Mouse (Mus musculus): ENCODE measurements around the gene Syt6.
A peak's percentile ranks its signal among the peaks of the same experiment; 100 is the strongest.

The Syt6 gene

GRCm38 (mm10) chr3:103575156-103575892 lies at the start of gene Syt6:
Syt6 (plus strand) TSS chr3:103575231.
- no peak for DNase-seq (ENCODE audit: low spot score in 2 of 2)

DNA sequence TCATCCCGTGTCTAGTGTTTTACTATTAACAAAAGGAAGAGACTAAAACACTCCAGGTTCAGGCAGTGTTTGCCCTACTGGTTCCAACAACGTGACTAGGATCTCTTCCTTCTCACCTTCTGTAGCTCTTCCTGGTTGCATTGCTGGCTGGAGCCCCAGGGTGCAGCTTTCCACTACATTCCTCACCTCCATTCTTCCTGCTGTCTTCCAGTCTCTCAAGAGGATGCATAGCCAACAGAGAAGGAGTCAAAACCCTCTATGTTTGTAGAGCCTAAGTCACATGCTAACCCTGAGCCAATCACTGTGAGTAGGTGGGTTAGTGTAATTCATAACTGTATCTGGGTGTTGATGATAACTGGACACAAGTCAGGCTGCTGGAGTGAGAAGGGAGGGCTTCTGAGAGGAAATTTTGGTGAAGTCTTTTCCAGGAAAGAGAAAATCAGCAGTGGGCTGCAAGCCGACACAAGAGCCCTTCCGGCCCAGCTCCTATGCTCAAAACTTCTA lies 48.8 kb upstream of the Syt6 start:
- DNase-seq (ENCODE audit: low spot score in 2 of 2) = no peak

- no peak for DNase-seq (ENCODE audit: low spot score in 2 of 2)
Measured at GRCm38 (mm10) chr3:103526864-103527263, 48.2 kb upstream of the Syt6 start.

DNA sequence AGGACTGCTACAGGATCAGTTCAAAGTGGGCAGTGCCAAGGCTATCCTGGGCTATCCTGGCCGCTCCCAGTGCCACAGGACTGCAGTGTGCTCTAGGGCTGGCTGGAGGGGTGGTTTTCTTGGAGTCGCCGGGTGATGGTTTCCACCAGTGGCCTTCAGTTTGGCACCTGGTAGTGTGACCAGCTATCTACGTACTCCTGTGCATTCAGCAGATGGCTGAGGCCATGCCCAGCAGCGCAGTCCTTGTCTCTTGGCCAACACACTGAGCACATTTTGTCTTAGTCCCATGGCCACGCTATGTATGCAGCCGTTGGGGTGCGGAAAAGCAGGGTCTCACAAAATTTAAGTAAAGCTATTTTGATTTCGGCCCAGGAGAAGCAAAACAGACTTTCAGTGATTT lies 41.0 kb upstream of the Syt6 start:
- DNase-seq (ENCODE audit: low spot score in 2 of 2) = no peak

DNA sequence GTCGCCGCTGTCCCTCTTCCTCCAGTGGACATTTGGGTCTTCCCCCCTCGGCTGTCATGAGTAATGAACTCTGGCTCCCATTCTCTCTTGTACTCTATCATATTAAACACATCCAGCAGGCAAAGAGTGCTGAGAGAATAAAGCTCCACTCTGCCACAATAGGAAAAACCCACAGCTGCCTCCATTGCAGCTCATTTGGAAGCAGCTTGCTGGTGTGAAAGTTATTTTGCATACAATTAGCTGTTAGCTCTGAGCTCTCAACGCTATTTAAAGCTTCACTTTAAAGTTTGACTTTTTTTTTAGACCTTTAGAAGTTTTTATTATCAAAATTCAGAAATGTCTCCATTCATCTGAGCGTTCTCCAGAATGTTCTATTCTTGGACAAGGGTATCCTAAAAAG lies 39.8 kb upstream of the Syt6 start:
- no peak for DNase-seq (ENCODE audit: low spot score in 2 of 2)

DNA sequence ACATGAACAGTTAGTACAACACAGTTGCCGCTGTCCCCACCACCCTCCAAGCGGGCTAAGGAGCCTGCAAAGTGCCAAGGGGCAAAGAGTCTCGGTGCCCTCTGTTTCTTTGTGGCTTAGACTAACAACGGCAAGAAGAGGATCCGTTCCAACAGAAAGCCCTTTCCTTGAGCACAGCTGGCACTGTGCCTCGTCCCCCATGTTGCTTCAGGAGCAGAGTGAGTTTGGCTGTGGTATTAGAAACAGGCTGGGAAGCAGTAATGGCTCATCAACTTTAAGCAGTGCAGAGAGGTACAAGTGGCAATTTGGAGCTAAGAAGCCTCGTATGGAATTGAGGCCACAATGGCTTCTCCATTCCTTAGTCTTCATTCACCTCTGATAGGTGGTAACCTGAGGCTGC lies 35.9 kb upstream of the Syt6 start:
- no peak for DNase-seq (ENCODE audit: low spot score in 2 of 2)

DNA sequence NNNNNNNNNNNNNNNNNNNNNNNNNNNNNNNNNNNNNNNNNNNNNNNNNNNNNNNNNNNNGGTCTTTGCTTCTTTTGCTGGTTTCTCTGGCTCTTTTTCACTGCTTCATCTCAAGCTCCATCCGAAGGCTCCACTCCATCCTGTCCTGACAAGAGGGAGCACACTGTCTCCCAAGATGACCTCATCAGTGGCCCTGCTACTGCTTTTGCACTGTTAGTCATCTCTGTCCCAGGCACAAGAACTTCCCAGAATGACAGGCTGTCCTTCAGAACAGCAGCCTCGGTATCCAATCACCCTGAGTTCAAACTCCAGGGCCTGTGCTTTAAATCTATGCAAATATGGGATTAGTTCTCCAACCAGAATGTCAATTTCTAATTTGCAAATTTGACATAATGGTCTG lies 28.9 kb upstream of the Syt6 start:
- no peak for DNase-seq (ENCODE audit: low spot score in 2 of 2)

DNA sequence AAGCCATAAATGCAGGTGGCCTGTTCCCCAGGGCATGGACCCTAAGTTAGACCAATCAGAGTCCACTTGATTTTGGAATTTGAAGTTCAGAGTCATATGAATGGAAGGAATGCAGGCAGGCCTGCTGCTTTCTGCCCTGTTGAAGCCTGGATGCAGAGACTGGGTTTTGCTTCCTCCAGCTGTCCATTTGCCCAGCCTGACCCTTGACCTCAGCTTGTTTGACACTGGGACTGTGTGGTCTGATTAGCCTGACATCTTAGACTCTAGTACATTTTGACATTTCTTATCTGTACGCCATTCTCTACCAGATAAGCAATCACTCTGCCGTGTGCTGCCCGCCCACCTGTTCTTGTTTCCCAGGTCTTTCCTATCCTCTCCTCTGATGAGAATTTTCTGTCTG lies 28.4 kb upstream of the Syt6 start:
- DNase-seq (ENCODE audit: low spot score in 2 of 2) = no peak

DNA sequence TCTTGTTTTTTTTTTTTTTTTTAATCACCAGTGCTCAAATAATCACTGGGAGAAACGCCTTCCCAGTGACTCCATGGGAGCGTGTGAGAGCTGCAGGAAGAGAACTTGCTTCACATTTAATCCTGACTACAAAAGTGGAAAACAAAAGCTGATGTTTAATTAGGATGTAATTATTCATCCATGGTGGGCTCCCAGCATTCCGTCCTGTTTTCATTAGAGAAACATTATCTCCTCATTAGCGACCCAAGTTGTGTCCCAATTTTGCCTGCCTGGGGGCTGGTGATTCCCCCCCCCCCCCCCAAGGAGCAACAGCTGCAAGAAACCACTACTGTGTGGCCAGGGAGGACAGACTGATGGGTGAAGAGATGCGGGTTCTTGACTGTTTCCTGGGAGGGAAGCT lies 24.8 kb upstream of the Syt6 start:
- DNase-seq (ENCODE audit: low spot score in 2 of 2) = no peak

- DNase-seq (ENCODE audit: low spot score in 2 of 2) = no peak
Measured at GRCm38 (mm10) chr3:103567226-103567625, 7.8 kb upstream of the Syt6 start.

DNA sequence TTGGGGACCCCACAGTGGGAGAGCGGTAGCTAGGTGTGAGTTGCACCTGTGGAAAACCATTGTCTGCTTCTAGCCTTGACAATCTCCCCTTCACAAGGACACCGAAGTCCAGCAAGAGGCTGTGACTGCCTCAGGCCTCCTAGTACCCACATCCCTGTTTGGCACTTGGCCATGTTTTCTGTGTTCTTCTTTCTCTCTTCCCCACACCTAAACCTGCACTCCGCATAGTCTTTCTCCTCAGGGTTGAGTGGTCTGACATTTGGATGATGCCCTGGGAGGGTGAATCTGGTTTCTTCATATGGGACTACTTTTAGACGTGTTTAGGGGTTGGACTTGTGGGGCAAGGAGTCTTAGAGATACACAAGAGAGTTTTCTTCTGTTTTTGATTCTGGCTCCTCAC lies 2.5 kb upstream of the Syt6 start:
- DNase-seq (ENCODE audit: low spot score in 2 of 2) = no peak

DNA sequence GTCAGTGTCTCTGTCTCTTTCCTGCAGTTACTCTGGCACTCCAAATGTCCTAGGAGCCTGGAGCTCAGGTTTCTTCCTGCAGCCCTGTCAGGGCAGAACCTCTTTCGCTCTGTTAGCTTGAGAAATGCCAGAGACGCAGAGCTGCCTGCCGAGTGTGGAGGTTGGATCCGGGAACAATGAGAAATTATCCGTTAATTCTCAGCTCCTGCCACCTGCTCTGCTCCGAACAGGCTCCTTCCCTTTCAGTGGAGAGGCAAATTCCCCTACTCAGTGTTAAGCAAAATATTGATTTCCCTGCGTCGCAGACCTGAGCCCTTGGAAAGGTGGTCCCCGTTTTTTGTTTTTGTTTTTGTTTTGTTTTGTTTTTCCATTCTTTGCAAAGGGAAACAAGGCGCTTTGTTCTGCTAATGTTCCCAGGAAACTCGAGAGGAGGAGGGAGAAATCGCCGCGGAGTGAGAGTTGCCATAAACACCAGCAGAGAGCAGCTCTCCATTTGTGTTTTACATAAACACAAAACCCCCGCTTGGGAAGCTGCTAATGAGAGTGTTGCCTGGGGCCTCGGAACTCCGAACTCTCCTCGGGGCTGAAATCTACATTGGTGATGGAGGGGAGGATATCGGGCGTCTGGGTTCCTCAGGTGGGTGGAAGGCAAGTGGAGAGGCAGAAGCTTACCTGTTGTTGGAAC lies 1.8 kb upstream of the Syt6 start:
- no peak for DNase-seq (ENCODE audit: low spot score in 2 of 2)

DNA sequence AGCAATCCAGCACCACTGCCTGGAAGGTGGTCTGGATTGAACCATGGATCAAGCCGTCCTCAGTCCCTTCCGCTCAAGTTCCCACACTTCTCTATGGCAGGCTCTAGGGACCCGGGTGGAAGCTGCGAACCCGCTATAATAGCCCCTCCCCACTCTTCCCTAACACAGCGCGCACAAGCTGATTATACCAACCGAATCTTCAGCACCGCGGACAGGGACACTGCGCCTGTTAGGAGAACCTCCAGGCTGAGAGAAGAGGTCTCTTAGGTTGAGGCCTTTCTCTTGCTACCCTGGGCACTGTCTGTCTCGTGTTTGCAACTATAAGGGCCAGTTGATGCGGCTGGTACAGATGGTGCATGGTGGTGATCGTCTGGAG lies 1.3 kb upstream of the Syt6 start:
- peak; percentile 15 to 48 for DNase-seq (ENCODE audit: low spot score in 2 of 2)

- no peak for DNase-seq (ENCODE audit: low spot score in 2 of 2)
Measured at GRCm38 (mm10) chr3:103574566-103575155, 370 bp upstream of the Syt6 start.

DNA sequence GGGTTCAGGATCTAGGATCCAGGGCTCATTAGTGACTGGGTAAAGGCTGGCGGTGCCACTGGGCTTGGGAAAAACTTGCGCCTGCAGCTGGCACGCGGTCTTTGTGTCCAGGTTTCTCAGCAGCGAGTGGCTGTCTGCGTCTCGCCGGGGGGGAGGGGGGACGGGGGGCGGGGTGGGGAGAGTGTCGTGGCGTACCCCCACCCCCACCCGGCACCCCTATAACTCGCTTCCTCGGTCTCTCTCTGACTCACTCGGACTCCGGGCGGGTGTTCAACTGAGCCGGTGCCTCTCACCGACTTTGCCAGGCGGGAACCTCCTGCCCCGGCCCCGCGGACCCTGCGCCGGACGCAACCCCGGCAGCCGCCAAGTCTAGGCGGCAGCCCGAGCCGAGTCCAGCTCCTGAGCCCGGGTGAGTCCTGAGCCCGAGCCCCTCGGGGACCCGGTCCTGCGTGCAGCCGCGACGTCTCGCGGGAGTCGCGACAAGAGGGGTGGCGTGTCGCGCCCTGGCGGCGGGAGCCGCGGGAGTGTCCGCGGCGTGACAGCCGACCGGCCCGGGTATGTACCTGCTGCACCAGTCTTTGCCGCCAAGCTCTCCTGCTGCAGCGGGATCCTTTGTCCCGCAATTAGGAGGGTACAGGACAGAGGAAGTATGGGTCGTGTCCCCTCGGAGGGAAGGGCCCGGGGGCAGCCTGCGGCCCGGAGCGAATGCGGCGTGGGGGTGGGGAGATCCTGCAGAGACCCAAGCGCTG lies 1.0 kb downstream of the Syt6 start:
- no peak for DNase-seq (ENCODE audit: low spot score in 2 of 2)

- DNase-seq (ENCODE audit: low spot score in 2 of 2) = no peak
Measured at GRCm38 (mm10) chr3:103587136-103587535, 12.1 kb downstream of the Syt6 start.

DNA sequence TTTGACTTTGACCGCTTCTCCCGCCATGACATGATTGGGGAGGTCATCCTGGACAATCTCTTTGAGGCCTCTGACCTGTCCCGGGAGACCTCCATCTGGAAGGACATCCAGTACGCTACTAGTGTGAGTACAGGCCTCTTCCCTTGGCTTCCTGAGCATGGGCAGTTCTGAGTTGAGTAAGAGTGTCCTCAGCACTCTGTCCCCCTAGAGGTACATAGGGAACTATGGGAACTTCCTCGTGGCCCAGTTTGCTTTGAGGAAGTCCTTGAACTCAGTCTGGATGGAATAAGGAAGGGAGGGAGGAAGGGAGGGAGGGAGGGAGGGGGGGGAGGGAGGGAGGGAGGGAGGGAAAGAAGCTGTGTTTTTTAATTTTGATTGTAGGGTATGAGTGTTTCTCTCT lies 12.6 kb downstream of the Syt6 start:
- DNase-seq (ENCODE audit: low spot score in 2 of 2) = no peak

GRCm38 (mm10) chr3:103589636-103590035 lies 14.6 kb downstream of the Syt6 start:
- DNase-seq (ENCODE audit: low spot score in 2 of 2) = no peak

- no peak for DNase-seq (ENCODE audit: low spot score in 2 of 2)
Measured at GRCm38 (mm10) chr3:103592636-103593035, 17.6 kb downstream of the Syt6 start.

DNA sequence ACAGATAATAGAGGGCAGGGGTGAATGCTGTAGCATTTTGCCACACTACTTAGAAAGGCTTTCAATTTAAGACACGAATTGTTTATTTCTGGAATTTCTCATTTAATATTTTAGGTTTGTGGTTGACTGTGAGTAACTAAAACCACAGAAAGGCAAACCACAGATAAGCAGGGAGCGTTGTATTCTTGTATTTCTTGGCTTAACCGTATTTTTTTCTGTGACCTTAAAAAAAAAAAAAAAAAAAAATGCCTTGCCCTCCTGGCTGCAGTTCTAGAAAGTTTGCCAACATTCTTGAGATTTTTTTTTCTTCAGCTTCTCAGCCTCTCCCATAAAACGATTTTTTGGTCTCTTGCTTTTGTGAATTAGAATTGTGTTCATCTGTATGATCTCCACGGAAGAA lies 18.6 kb downstream of the Syt6 start:
- no peak for DNase-seq (ENCODE audit: low spot score in 2 of 2)

GRCm38 (mm10) chr3:103595271-103595810 lies 20.3 kb downstream of the Syt6 start:
- no peak for DNase-seq (ENCODE audit: low spot score in 2 of 2)

- no peak for DNase-seq (ENCODE audit: low spot score in 2 of 2)
Measured at GRCm38 (mm10) chr3:103597586-103597985, 22.6 kb downstream of the Syt6 start.
